Mouse (Mus musculus): Measurements from ENCODE around the gene Gm45208.
"Not testable (repeated sequence)": the region's sequence is repeated elsewhere in the genome, so short reads cannot be mapped to it uniquely, and the experiment has no call there.

Gm45208 gene

GRCm38 (mm10) chrX:7721514-7722281 is at the start of gene Gm45208:
Gene Gm45208 (plus strand): TSS chrX:7722245.
- DNase-seq (ENCODE audit: low read depth, low spot score) = peak; percentile 88

- no peak for DNase-seq (ENCODE audit: low read depth, low spot score)
These were observed 49.3 kb upstream of the Gm45208 start for GRCm38 (mm10) chrX:7672739-7673138.

- peak; percentile 53 for DNase-seq (ENCODE audit: low read depth, low spot score)
These were observed 48.3 kb upstream of the Gm45208 start for GRCm38 (mm10) chrX:7673578-7674281.

- DNase-seq (ENCODE audit: low read depth, low spot score) = no peak
These were observed 47.6 kb upstream of the Gm45208 start for GRCm38 (mm10) chrX:7674284-7675000.

- DNase-seq (ENCODE audit: low read depth, low spot score) = no peak
These were observed 47.1 kb upstream of the Gm45208 start for GRCm38 (mm10) chrX:7675001-7675380.

- no peak for DNase-seq (ENCODE audit: low read depth, low spot score)
These were observed 43.1 kb upstream of the Gm45208 start for GRCm38 (mm10) chrX:7678986-7679385.

- DNase-seq (ENCODE audit: low read depth, low spot score) = peak; percentile 91
These were observed 42.5 kb upstream of the Gm45208 start for GRCm38 (mm10) chrX:7679405-7680056.

- no peak for DNase-seq (ENCODE audit: low read depth, low spot score)
These were observed 42.0 kb upstream of the Gm45208 start for GRCm38 (mm10) chrX:7680057-7680412.

- no peak for DNase-seq (ENCODE audit: low read depth, low spot score)
These were observed 41.2 kb upstream of the Gm45208 start, which contains the start of gene Magix for GRCm38 (mm10) chrX:7680864-7681263. Gene Magix (minus strand): TSS chrX:7681251.

- DNase-seq (ENCODE audit: low read depth, low spot score) = no peak
These were observed 33.7 kb upstream of the Gm45208 start for GRCm38 (mm10) chrX:7688321-7688720.

GRCm38 (mm10) chrX:7690486-7690885 is 31.6 kb upstream of the Gm45208 start:
- DNase-seq (ENCODE audit: low read depth, low spot score) = no peak

- DNase-seq (ENCODE audit: low read depth, low spot score) = peak; percentile 52
These were observed 29.2 kb upstream of the Gm45208 start for GRCm38 (mm10) chrX:7692862-7693261.

- DNase-seq (ENCODE audit: low read depth, low spot score) = no peak
These were observed 25.5 kb upstream of the Gm45208 start for GRCm38 (mm10) chrX:7696520-7696919.

- peak; percentile 88 for DNase-seq (ENCODE audit: low read depth, low spot score)
These were observed 25.1 kb upstream of the Gm45208 start, which contains the start of gene Gpkow for GRCm38 (mm10) chrX:7696954-7697381. Gene Gpkow (plus strand): TSS chrX:7697131.

GRCm38 (mm10) chrX:7713764-7714134 is 8.3 kb upstream of the Gm45208 start:
- not testable (repeated sequence) for DNase-seq (ENCODE audit: low read depth, low spot score)

GRCm38 (mm10) chrX:7714135-7714899 is 7.7 kb upstream of the Gm45208 start, which contains the start of gene Wdr45:
Gene Wdr45 (plus strand): TSS chrX:7714333.
- DNase-seq (ENCODE audit: low read depth, low spot score) = peak; percentile 93

- DNase-seq (ENCODE audit: low read depth, low spot score) = peak; percentile 48
These were observed 6.0 kb upstream of the Gm45208 start for GRCm38 (mm10) chrX:7716058-7716457.

- no peak for DNase-seq (ENCODE audit: low read depth, low spot score)
These were observed 202 bp downstream of the Gm45208 start for GRCm38 (mm10) chrX:7722282-7722611.

GRCm38 (mm10) chrX:7722691-7723090 is 646 bp downstream of the Gm45208 start:
- no peak for DNase-seq (ENCODE audit: low read depth, low spot score)

GRCm38 (mm10) chrX:7724135-7724534 is 2.1 kb downstream of the Gm45208 start:
- DNase-seq (ENCODE audit: low read depth, low spot score) = no peak

- DNase-seq (ENCODE audit: low read depth, low spot score) = no peak
These were observed 3.8 kb downstream of the Gm45208 start for GRCm38 (mm10) chrX:7725841-7726240.

Measured in A20 (cell line).